Mouse (Mus musculus) hindbrain, embryonic 15.5 days (tissue): Measurements from ENCODE around the gene Capn8. TPM values are rescaled to one million over a fixed set of nuclear protein-coding genes. Genes with fewer than 3 reads are reported as not detected.

ENCODE experiments used
- ATAC-seq: fragments of 200-750 bp; cut with Nextera tagmentation; 2 replicates; pipeline ENCODE4 v1.8.0; 2017; ENCODE audit warnings: low read depth, moderate number of reproducible peaks, moderate TSS enrichment; ENCODE audit not compliant: low FRiP score
- H3K27ac ChIP-seq: fragments of 300-500 bp; sonication (generic); replicated peaks from 2 replicates; pipeline ENCODE4 v1.5.1; 2015; ENCODE audit warnings: mild to moderate bottlenecking, inconsistent platforms
- H3K27me3 ChIP-seq: fragments of 300-500 bp; sonication (generic); 2 replicates; pipeline ENCODE4 v1.6.1; 2015; ENCODE audit warnings: control low read depth, inconsistent platforms
- H3K36me3 ChIP-seq: fragments of 300-500 bp; sonication (generic); 2 replicates; pipeline ENCODE4 v1.6.1; 2015; ENCODE audit warnings: control low read depth, inconsistent platforms
- H3K4me1 ChIP-seq: fragments of 300-500 bp; sonication (generic); replicated peaks from 2 replicates; pipeline ENCODE4 v1.6.1; 2015; ENCODE audit warnings: control low read depth, inconsistent platforms
- H3K4me2 ChIP-seq: fragments of 300-500 bp; sonication (generic); 2 replicates; pipeline ENCODE4 v1.6.1; 2015; ENCODE audit warnings: moderate library complexity, mild to moderate bottlenecking, inconsistent platforms
- H3K4me3 ChIP-seq: fragments of 300-500 bp; sonication (generic); 2 replicates; pipeline ENCODE4 v1.5.1; 2015; ENCODE audit warnings: mild to moderate bottlenecking, inconsistent platforms
- H3K9ac ChIP-seq: fragments of 300-500 bp; sonication (generic); 2 replicates; pipeline ENCODE4 v1.6.1; 2015; ENCODE audit warnings: inconsistent platforms
- H3K9me3 ChIP-seq: fragments of 300-500 bp; sonication (generic); 2 replicates; pipeline ENCODE4 v1.6.1; 2016; ENCODE audit warnings: control low read depth, inconsistent platforms
- WGBS: fragments of 180-500 bp; shearing (Covaris S2); methylation state at CpG from one replicate; pipeline ENCODE4 v1.1.7; 2015; 5-methylcytosine and 5-hydroxymethylcytosine counted together
- polyA plus RNA-seq: library from polyadenylated mRNA; unstranded; fragments of >200 nt; fragmentation: Nextera tagmentation; extraction: Ambion mirVana; gene quantifications from 2 replicates; pipeline ENCODE4 v1.2.1, GENCODE M21; 2015

The Capn8 gene
- polyA plus RNA-seq = not detected in 2 replicates

GRCm38 (mm10) chr1:182564408-182565120 lies at the start of gene Capn8:
TSS of gene Capn8 (plus strand) at chr1:182565007.
- no peak within 1 kb of the TSS for H3K4me2 ChIP-seq
- no peak within 1 kb of the TSS for H3K9ac ChIP-seq
- H3K27me3 ChIP-seq = 0 out of 2 replicates have a peak, but pooled peaks cover 3% of the 10 kb centered on the region
- H3K4me3 ChIP-seq = no peak within 1 kb of the TSS
- H3K9me3 ChIP-seq = no peaks in the 10 kb centered on the region
- ATAC-seq = no peak
- 81% methylated on average over 5 of the region's 5 CpGs for WGBS
- H3K4me1 ChIP-seq = peaks cover 18% of the 10 kb centered on the region
- no peak within 1 kb of the TSS for H3K27ac ChIP-seq
- H3K36me3 ChIP-seq = no peaks in the 10 kb centered on the region

- ATAC-seq = peak; percentile 95
- under 1% methylated on average over 80 of the region's 84 CpGs for WGBS
These were observed 47.8 kb upstream of the Capn8 start, which contains the start of gene Capn2 for GRCm38 (mm10) chr1:182516758-182517676. TSS of gene Capn2 (minus strand) at chr1:182517608.

GRCm38 (mm10) chr1:182517677-182518011 lies 47.2 kb upstream of the Capn8 start:
- ATAC-seq = no peak; the same call in 1 of the 2 replicates
- 1% methylated on average over 10 of the region's 10 CpGs for WGBS

More at GRCm38 (mm10) chr1:182516758-182517676, 47.8 kb upstream of the Capn8 start, which contains the start of gene Capn2:
- H3K27ac ChIP-seq = peak within 1 kb of the TSS; percentile 87
- peak within 1 kb of the TSS; percentile 70 for H3K4me2 ChIP-seq
- H3K4me1 ChIP-seq = peaks cover 23% of the 10 kb centered on the region
- peaks cover under 1% of the 10 kb centered on the region; the same call in 1 of the 2 replicates for H3K36me3 ChIP-seq
- no peaks in the 10 kb centered on the region for H3K9me3 ChIP-seq
- H3K27me3 ChIP-seq = no peaks in the 10 kb centered on the region
- H3K9ac ChIP-seq = peak within 1 kb of the TSS; percentile 81
- peak within 1 kb of the TSS; percentile 77 for H3K4me3 ChIP-seq

GRCm38 (mm10) chr1:182518143-182518680 lies 46.6 kb upstream of the Capn8 start:
- H3K4me2 ChIP-seq = no peak overlapping the region
- no peak overlapping the region for H3K4me3 ChIP-seq
- H3K4me1 ChIP-seq = peaks cover 23% of the 10 kb centered on the region
- no peak overlapping the region for H3K9ac ChIP-seq
- no peaks in the 10 kb centered on the region for H3K27me3 ChIP-seq
- H3K27ac ChIP-seq = no peak overlapping the region
- H3K36me3 ChIP-seq = no peaks in the 10 kb centered on the region
- no peak for ATAC-seq
- H3K9me3 ChIP-seq = no peaks in the 10 kb centered on the region
- WGBS = 51% methylated on average over 10 of the region's 10 CpGs

More at GRCm38 (mm10) chr1:182517677-182518011, 47.2 kb upstream of the Capn8 start:
- H3K4me3 ChIP-seq = peak overlapping the region; percentile 77
- peaks cover 23% of the 10 kb centered on the region for H3K4me1 ChIP-seq
- no peaks in the 10 kb centered on the region for H3K36me3 ChIP-seq
- peak overlapping the region; percentile 81 for H3K9ac ChIP-seq
- H3K9me3 ChIP-seq = no peaks in the 10 kb centered on the region
- H3K27ac ChIP-seq = peak overlapping the region; percentile 87
- H3K27me3 ChIP-seq = no peaks in the 10 kb centered on the region
- H3K4me2 ChIP-seq = peak overlapping the region; percentile 70

- no peak overlapping the region for H3K4me3 ChIP-seq
- ATAC-seq = no peak
- no peak overlapping the region for H3K9ac ChIP-seq
- no peak overlapping the region for H3K27ac ChIP-seq
- peaks cover 23% of the 10 kb centered on the region for H3K4me1 ChIP-seq
- H3K4me2 ChIP-seq = no peak overlapping the region
- no peaks in the 10 kb centered on the region for H3K9me3 ChIP-seq
- H3K36me3 ChIP-seq = no peaks in the 10 kb centered on the region
- 93% methylated on average over 6 of the region's 6 CpGs for WGBS
- no peaks in the 10 kb centered on the region for H3K27me3 ChIP-seq
These were observed 46.0 kb upstream of the Capn8 start for GRCm38 (mm10) chr1:182518811-182519210.

- Histone ChIP-seq H3K27ac (no peak overlapping the region), H3K27me3 (no peaks in the 10 kb centered on the region), H3K9ac (no peak overlapping the region), H3K4me3 (no peak overlapping the region), H3K4me1 (peaks cover 23% of the 10 kb centered on the region), H3K4me2 (no peak overlapping the region), H3K36me3 (no peaks in the 10 kb centered on the region), H3K9me3 (no peaks in the 10 kb centered on the region)
- 80% methylated on average over 5 of the region's 5 CpGs for WGBS
- no peak for ATAC-seq
These were observed 45.5 kb upstream of the Capn8 start for GRCm38 (mm10) chr1:182519341-182519740.

GRCm38 (mm10) chr1:182520091-182520937 lies 44.5 kb upstream of the Capn8 start:
- H3K4me3 ChIP-seq = no peak overlapping the region
- H3K9ac ChIP-seq = no peak overlapping the region
- no peak for ATAC-seq
- no peaks in the 10 kb centered on the region for H3K9me3 ChIP-seq
- WGBS = 38% methylated on average over 14 of the region's 14 CpGs
- H3K27ac ChIP-seq = no peak overlapping the region
- no peaks in the 10 kb centered on the region for H3K36me3 ChIP-seq
- H3K27me3 ChIP-seq = no peaks in the 10 kb centered on the region
- no peak overlapping the region for H3K4me2 ChIP-seq
- peaks cover 17% of the 10 kb centered on the region for H3K4me1 ChIP-seq

GRCm38 (mm10) chr1:182520938-182521500 lies 43.8 kb upstream of the Capn8 start:
- 80% methylated on average over 8 of the region's 8 CpGs for WGBS
- ATAC-seq = no peak

GRCm38 (mm10) chr1:182522961-182523360 lies 41.8 kb upstream of the Capn8 start:
- WGBS = 77% methylated on average over 5 of the region's 5 CpGs
- H3K4me3 ChIP-seq = no peak overlapping the region
- no peaks in the 10 kb centered on the region for H3K9me3 ChIP-seq

More at GRCm38 (mm10) chr1:182520938-182521500, 43.8 kb upstream of the Capn8 start:
- Histone ChIP-seq H3K4me1 (peaks cover 10% of the 10 kb centered on the region), H3K9ac (no peak overlapping the region), H3K27me3 (no peaks in the 10 kb centered on the region), H3K9me3 (no peaks in the 10 kb centered on the region), H3K27ac (no peak overlapping the region), H3K4me3 (no peak overlapping the region), H3K4me2 (no peak overlapping the region), H3K36me3 (no peaks in the 10 kb centered on the region)

GRCm38 (mm10) chr1:182523692-182524091 lies 41.1 kb upstream of the Capn8 start:
- Histone ChIP-seq H3K4me3 (no peak overlapping the region), H3K27ac (no peak overlapping the region), H3K9ac (no peak overlapping the region), H3K27me3 (no peaks in the 10 kb centered on the region), H3K36me3 (no peaks in the 10 kb centered on the region), H3K4me1 (peaks cover 10% of the 10 kb centered on the region), H3K4me2 (no peak overlapping the region), H3K9me3 (no peaks in the 10 kb centered on the region)
- ATAC-seq = no peak
- 83% methylated on average over 3 of the region's 3 CpGs for WGBS

More at GRCm38 (mm10) chr1:182522961-182523360, 41.8 kb upstream of the Capn8 start:
- H3K27ac ChIP-seq = no peak overlapping the region
- no peak overlapping the region for H3K9ac ChIP-seq
- no peaks in the 10 kb centered on the region for H3K27me3 ChIP-seq
- ATAC-seq = no peak
- no peak overlapping the region for H3K4me2 ChIP-seq
- H3K4me1 ChIP-seq = peaks cover 3% of the 10 kb centered on the region; the same call in 1 of the 2 replicates
- no peaks in the 10 kb centered on the region for H3K36me3 ChIP-seq

- no peak overlapping the region for H3K9ac ChIP-seq
- WGBS = 90% methylated on average over 3 of the region's 3 CpGs
- H3K27me3 ChIP-seq = no peaks in the 10 kb centered on the region
- no peak overlapping the region for H3K4me2 ChIP-seq
- peaks cover 10% of the 10 kb centered on the region for H3K4me1 ChIP-seq
- no peaks in the 10 kb centered on the region for H3K9me3 ChIP-seq
- no peak overlapping the region for H3K27ac ChIP-seq
- no peak overlapping the region for H3K4me3 ChIP-seq
- no peak for ATAC-seq
- H3K36me3 ChIP-seq = no peaks in the 10 kb centered on the region
These were observed 39.2 kb upstream of the Capn8 start for GRCm38 (mm10) chr1:182525601-182526000.
